Mouse (Mus musculus) gastrocnemius, adult 2 months (tissue): Measurements from ENCODE around the gene Phf13. TPM values are rescaled to one million over a fixed set of nuclear protein-coding genes. Genes with fewer than 3 reads are reported as not detected.

Experiments
- DNase-seq: peaks from one replicate; pipeline ENCODE4 v3.0.0; 2022
- H3K27ac ChIP-seq: fragments of 200-600 bp; 2 replicates; pipeline ENCODE4 v1.8.1; 2022; ENCODE audit warnings: mild to moderate bottlenecking
- H3K4me3 ChIP-seq: fragments of 200-600 bp; 2 replicates; pipeline ENCODE4 v1.8.1; 2022; ENCODE audit warnings: mild to moderate bottlenecking, moderate library complexity
- CTCF ChIP-seq: fragments of 200-600 bp; IDR thresholded peaks from 2 replicates; pipeline ENCODE4 v1.8.1; 2022; ENCODE audit warnings: antibody characterized with exemption, mild to moderate bottlenecking, moderate library complexity
- intact Hi-C: fragments of 180-260 bp; cut with DNase I; formaldehyde crosslinking; loops from one replicate; pipeline ENCODE4 v1.15.1; 2025
- total RNA-seq, 2 experiments: library from RNA; stranded (reverse); gene quantifications; 2 replicates each; pipeline ENCODE4 v1.2.3; 2021

Phf13 gene
- total RNA-seq, 2 experiments from 2014 or later, result 4.5 to 4.6 TPM

DNA sequence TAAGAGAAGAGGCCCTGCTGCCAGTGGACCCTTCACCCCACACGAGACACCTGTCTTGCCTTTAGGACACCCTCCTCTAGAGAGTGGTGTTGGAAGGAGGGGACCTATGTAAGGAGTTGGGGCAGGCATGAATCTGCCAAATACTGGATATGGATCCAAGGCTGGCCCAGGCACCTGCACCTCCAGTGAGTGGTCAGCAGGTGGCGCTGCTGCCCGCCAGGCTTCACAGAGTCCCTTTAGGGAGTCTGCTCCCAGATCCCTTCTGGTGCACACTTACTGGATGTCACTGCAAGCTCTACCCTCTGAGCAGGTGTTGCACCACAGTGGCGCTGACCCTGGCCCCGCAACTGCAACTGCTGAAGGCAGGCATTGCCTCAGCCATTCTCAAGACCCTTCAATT, 14.7 kb downstream of the Phf13 start:
- DNase-seq, result peak; percentile 89
- 0 out of 2 replicates have a peak, but pooled peaks have one; percentile 100 for TF ChIP-seq CTCF
- Histone ChIP-seq H3K4me3 (peak overlapping the region; percentile 78), H3K27ac (peak overlapping the region; percentile 96)
- intact Hi-C loops, result loop anchor here (2.0 kb wide), 2 partner anchors 57 to 115 kb away; partner anchors contain the start of genes Nol9 and Tas1r1

DNA sequence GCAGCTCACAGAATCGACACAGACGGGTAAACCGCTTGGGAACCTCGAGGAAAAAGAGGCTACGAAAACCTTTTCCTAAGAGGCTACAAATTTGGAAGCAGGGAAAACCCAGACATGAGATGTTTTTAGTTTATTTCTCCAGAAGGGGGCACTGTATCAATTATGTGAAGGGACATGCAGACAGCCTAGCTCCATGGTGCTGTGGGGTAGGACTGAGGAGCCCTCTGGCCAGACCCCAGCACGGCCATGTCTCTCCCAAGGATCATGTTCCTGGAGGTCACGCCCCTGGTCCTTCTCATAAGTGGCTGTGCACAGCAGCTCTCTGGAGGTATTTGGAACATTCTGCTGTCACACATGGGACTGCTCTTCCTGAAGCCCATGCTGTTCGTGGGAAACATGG, 15.4 kb downstream of the Phf13 start:
- Histone ChIP-seq H3K27ac (peak overlapping the region; percentile 96), H3K4me3 (no peak overlapping the region)
- peak; percentile 57 for TF ChIP-seq CTCF
- intact Hi-C loops, result loop anchor here (2.0 kb wide), 2 partner anchors 58 to 116 kb away; partner anchors contain the start of genes Nol9 and Tas1r1
- peak; percentile 62 for DNase-seq

DNA sequence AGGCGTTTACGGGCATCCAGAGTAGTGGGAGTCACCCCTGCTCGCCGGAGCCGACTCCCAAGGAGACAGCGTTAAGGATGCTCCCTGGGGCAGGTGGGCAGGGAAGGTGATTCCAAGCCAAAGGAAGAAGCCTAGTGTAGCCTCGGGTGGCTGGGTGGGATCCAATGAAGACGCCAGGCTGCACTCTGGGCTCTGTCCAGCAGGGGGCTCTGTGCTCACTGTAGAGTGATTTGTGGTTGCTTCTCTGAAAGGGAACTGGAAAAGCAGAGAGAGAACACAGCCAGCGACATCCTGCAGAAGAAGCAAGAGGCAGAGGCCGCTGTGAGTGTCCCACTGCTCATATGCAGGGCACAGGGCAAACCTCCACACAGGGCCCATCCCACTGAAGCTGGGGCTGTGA, 18.3 kb downstream of the Phf13 start:
- DNase-seq, result peak; percentile 88
- peak; percentile 99 for TF ChIP-seq CTCF
- intact Hi-C loops, result no loop called here
- Histone ChIP-seq H3K27ac (peak overlapping the region; percentile 31; the same call in 1 of the 2 replicates), H3K4me3 (no peak overlapping the region)

DNA sequence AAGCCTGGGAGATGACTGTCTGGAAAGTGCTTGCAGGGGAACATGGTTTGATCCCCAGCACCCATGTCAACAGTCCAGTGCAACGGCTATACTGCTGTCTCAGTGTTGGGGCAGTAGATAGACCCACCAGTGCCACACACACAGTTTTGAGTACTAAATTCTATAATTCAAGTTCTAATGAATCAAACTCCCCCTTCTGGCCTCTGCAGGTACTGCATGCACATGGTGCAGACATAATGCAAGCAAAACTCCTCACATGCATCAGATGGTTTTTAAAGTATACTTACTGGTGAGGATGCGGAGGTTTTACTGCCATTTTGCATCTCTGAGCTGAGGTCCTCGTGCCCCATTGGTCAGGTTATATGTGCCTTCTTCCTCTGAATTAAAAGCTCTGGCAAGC, 20.6 kb downstream of the Phf13 start:
- H3K27ac ChIP-seq, result no peak overlapping the region
- peak; percentile 63 for TF ChIP-seq CTCF
- no peak overlapping the region for H3K4me3 ChIP-seq
- intact Hi-C loops, result no loop called here
- no peak for DNase-seq

DNA sequence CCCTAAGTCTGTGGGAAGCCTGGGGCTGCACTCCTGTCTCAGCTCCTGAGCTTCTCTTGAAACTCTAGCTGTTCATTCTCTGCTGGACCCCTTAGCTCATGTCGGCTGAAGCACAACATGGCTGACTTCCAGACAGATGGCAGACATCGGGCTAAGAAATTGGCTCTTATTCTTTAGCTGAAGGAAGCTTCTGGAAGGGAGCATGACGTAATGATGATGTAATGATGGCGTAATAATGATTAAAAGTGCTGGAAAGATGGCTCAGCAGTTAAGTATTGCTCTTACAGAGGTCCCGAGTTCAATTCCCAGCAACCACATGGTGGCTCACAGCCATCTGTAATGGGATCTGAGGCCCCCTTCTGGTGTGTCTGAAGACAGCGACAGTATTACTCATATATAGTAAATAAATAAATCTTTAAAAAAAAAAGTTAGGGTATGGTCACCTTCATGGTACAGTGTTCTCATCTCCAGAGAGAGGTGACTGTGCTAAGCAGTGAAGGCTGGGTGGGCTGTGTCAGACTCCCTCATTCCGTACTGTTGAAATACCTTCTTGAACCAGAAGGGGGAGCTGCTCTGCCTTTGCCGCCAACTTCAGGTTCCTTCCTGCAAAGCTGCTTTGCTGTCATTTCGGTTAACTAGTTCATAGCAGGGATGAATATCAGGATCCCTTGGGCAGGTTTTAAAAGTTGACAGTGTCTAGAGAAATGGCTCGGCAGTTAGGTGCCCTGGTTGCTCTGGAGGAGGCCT, 23.7 kb downstream of the Phf13 start:
- Histone ChIP-seq H3K4me3 (no peak overlapping the region), H3K27ac (no peak overlapping the region)
- DNase-seq, result no peak
- peak; percentile 73 for TF ChIP-seq CTCF
- intact Hi-C loops, result no loop called here

DNA sequence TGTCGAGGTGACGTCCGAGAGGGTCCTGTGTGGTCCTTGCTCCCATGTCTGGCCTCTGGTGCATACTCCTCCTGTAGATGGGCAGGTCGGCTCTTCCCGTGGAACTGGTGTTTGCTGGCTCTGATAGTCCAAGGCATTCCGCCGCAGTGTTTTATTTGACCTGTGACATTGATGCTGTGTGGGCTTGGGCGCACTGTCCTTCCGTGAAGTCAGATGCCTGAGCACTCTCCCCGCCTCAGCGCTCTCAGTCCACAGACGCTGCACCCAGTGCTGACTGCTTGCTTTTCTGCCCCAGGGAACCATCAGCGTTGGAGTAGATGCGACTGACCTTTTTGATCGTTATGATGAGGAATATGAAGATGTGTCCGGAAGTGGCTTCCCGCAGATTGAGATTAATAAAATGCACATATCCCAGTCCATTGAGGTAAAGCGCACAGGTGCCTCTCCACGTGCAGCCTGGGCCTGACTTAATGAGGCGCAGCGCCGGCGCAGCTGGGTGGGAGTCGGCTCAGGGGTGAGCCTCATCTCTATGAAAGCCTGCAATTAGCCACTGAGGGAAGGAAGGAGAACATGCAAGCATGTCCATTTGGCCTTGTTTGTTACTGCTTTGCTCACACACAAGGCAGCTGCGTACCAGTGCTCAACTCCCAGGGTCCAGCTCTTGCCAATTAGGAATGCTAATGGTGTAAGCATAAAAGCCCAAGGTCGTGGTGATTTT, 27.7 kb downstream of the Phf13 start:
- H3K27ac ChIP-seq, result no peak overlapping the region
- TF ChIP-seq CTCF, result no peak

DNA sequence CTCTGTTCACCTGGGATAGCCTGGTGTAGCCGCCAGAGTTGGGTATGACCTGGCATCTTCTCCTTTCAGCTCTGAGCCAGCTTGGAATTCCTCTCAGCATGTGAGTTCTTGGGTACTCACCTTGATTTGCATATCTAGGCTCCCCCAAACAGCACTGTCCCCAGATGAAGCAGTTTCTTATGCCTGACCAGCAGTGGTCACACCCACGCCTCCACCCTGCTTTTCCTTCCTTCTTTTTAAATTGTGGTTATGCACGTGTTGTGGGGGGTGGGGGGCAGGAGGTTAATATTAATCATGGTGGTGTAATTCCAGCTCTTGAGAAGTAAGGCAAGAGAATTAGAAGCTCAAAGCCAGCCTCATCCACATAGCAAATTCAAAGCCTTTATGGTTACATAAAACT, 33.2 kb downstream of the Phf13 start:
- H3K4me3 ChIP-seq, result no peak overlapping the region
- no peak for TF ChIP-seq CTCF
- intact Hi-C loops, result no loop called here
- 0 out of 2 replicates have a peak overlapping the region, but pooled peaks have one; percentile 9 for H3K27ac ChIP-seq
- peak; percentile 19 for DNase-seq

More for the DNA sequence above, 27.7 kb downstream of the Phf13 start:
- DNase-seq, result peak; percentile 14
- intact Hi-C loops, result no loop called here
- H3K4me3 ChIP-seq, result no peak overlapping the region

DNA sequence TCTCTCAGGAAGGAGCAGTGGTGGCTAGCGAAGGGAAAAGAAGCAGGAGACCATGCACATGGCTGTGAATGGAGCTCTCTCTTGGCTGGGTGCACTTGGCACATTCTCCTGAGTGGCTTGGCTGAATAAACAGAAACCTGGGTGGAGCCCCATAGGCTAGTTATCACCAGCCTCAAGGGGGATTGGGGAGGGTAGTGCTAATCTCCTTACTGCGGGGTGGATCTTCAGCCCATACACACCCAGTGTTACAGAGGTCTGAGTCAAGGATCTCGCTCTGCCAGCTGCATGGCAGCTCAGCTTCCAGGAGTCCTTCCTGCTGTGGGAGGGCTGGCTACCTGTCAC, 35.6 kb downstream of the Phf13 start:
- DNase-seq, result peak; percentile 15
- Histone ChIP-seq H3K4me3 (no peak overlapping the region), H3K27ac (no peak overlapping the region)
- TF ChIP-seq CTCF, result no peak
- intact Hi-C loops, result no loop called here

DNA sequence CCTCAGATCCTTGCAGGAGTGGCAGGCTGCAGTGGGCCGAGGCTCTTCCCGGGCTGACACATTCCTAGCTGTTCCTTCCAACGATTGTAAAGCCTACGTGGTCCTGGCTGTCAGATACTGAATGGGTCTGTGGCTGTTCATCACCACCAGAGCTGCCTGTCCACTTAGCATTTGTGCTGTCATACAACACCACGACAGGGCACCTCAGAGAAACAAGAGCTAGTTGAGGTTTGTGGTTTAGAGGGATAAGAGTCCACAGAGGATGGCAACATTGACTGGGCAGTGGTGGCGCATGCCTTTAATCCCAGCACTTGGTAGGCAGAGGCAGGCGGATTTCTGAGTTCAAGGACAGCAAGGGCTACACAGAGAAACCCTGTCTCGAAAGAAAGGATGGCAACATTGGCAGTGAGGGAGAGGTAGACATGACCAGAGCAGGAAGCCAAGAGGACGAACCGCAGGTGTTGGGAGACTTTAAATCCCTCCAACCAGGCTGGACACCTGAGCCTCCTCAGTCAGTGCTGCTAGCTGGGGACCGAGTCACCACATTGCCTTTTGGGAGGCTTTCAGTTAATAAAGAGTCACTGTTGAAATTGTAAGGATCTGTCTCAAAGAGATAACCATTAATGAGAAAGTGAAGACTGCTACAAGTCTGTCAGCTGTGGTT, 36.1 kb downstream of the Phf13 start:
- TF ChIP-seq CTCF, result no peak
- H3K4me3 ChIP-seq, result no peak overlapping the region
- no peak overlapping the region for H3K27ac ChIP-seq
- intact Hi-C loops, result no loop called here
- peak; percentile 7 for DNase-seq

DNA sequence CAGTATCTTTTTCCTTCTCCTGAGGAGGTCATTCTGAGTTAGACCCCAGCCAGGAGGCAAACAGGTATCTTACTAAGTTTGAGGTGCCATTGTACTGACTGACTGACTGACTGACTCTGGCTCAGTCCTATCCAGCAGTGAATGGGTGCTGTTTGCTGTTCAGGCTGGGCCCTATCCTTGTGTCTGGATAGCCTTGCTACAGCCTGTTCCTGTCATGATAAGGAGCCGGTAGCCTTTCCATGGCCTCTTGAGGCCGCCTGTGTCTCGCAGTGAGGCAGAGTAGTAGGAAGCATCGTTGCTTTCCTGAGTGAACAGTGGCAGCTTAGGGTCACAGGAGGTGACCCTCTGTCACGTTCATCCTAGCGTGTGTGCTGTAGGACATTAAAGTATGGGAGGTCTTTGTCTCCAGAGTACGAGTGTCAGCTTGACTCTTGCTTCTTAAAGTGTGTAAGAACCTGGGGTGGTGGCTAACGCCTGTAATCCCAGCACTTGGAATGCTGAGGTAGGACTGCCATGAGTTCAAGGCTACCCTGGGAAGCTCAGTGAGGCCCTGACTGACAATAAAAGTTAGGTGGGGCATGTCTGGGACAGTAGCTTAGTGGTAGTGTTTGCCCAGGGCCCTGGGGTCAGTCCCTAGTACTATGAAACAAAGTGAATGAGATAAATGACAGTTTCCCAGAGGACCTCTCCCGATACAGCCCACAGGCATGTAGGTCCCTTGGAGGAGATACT, 38.3 kb downstream of the Phf13 start:
- no peak overlapping the region for H3K4me3 ChIP-seq
- peak; percentile 5 for DNase-seq
- TF ChIP-seq CTCF, result no peak
- H3K27ac ChIP-seq, result no peak overlapping the region
- intact Hi-C loops, result no loop called here

DNA sequence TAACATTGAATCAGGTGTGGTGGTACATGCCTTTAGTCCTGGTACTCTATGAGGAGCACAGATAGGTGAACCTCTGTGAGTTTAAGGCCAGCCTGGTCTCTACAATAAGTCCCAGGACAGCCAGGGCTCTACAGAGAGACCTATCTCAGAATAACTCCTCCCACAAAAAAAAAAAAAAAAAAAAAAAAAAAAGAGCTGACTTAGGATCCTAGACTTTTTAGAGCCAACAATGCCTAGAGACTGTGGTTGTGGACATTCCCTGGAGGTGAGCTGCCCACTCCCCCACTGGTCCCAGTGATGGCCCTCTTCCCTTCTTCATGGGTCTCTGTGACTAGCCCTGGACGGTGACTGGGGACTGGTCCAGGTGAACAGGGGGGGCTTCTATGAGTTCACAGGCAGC, 40.3 kb downstream of the Phf13 start:
- DNase-seq, result no peak
- TF ChIP-seq CTCF, result no peak
- intact Hi-C loops, result no loop called here
- H3K4me3 ChIP-seq, result no peak overlapping the region
- no peak overlapping the region for H3K27ac ChIP-seq

DNA sequence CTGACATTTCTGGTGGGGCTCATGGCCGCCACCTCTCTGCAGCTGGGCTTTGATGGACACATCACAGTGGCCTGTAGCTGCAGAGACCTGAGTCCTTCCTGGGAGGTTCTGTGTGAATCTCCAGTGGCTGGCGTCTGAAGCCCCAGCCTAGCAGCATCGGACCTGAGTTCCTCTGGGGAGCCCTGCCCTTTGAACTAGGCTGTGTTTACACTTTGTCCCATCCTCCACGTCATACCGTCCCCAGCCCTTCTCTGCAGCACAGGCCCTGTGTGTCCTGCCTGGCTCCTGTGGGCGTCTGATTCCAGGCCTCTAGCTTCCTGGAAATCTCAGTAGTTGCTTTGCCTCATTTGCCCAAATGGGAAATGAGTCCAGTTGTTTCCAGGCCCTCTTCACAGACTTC, 42.8 kb downstream of the Phf13 start:
- intact Hi-C loops, result no loop called here
- H3K27ac ChIP-seq, result no peak overlapping the region
- peak; percentile 7 for DNase-seq
- H3K4me3 ChIP-seq, result no peak overlapping the region
- no peak for TF ChIP-seq CTCF
